Mouse (Mus musculus) B cell, adult 62 days (primary cell): ENCODE results near the gene Gm3476. TPM values are rescaled to one million over a fixed set of nuclear protein-coding genes. Genes with fewer than 3 reads are reported as not detected.

Experiments used
- total RNA-seq: library from RNA; stranded (reverse); gene quantifications from 4 replicates; pipeline ENCODE4 v1.2.4, GENCODE M21; 2023

The Gm3476 gene
- total RNA-seq = not detected in 4 replicates

GRCm38 (mm10) chr14:6125707-6126106 lies at the start of gene Gm3476:
Gene Gm3476, minus strand, starts transcription at chr14:6125807.

GRCm38 (mm10) chr14:6108272-6108925 lies 17.2 kb downstream of the Gm3476 start, which contains the start of gene Gm3468:
Gene Gm3468, minus strand, starts transcription at chr14:6108665.

GRCm38 (mm10) chr14:6093842-6094241 lies 31.8 kb downstream of the Gm3476 start, which contains the start of gene Gm8206:
Gene Gm8206, minus strand, starts transcription at chr14:6093942.

GRCm38 (mm10) chr14:6058167-6058566 lies 67.4 kb downstream of the Gm3476 start, which contains the start of gene Gm6337:
Gene Gm6337, minus strand, starts transcription at chr14:6058267.

Other genes starting within 250 kb of the Gm3476 start
- gene Gm8237, start 245.4 kb downstream of the Gm3476 start, total RNA-seq = not detected in 4 replicates
- not detected in 4 replicates for gene Gm3248, start 164.1 kb downstream of the Gm3476 start, total RNA-seq
- not detected in 4 replicates for gene Gm3453, start 146.7 kb downstream of the Gm3476 start, total RNA-seq
- not detected in 4 replicates for gene Gm6337, start 67.5 kb downstream of the Gm3476 start, total RNA-seq
- not detected in 4 replicates for gene Gm8206, start 31.9 kb downstream of the Gm3476 start, total RNA-seq
- gene Gm3468, start 17.1 kb downstream of the Gm3476 start, total RNA-seq = not detected in 4 replicates
- not detected in 4 replicates for gene Gm21560, start 93.5 kb upstream of the Gm3476 start, total RNA-seq
- 0.35 TPM in 1 of 4 replicates, not detected in the others for gene Gm3411, start 161.4 kb upstream of the Gm3476 start, total RNA-seq
- gene Gm21103, start 179.0 kb upstream of the Gm3476 start, total RNA-seq = not detected in 4 replicates
- not detected in 4 replicates for gene Gm3618, start 217.9 kb upstream of the Gm3476 start, total RNA-seq